Mouse (Mus musculus): ENCODE data around the gene Rplp1.

Rplp1 gene

GRCm38 (mm10) chr9:61911300-61912128 lies 2.8 kb downstream of the Rplp1 start:
- WGBS, result 64% methylated on average over 6 of the region's 6 CpGs

- WGBS, result 64% methylated on average over 20 of the region's 20 CpGs
These were observed 3.7 kb downstream of the Rplp1 start for GRCm38 (mm10) chr9:61910526-61911256.

GRCm38 (mm10) chr9:61909633-61910032 lies 4.7 kb downstream of the Rplp1 start:
- 79% methylated on average over 1 of the region's 1 CpGs for WGBS

DNA sequence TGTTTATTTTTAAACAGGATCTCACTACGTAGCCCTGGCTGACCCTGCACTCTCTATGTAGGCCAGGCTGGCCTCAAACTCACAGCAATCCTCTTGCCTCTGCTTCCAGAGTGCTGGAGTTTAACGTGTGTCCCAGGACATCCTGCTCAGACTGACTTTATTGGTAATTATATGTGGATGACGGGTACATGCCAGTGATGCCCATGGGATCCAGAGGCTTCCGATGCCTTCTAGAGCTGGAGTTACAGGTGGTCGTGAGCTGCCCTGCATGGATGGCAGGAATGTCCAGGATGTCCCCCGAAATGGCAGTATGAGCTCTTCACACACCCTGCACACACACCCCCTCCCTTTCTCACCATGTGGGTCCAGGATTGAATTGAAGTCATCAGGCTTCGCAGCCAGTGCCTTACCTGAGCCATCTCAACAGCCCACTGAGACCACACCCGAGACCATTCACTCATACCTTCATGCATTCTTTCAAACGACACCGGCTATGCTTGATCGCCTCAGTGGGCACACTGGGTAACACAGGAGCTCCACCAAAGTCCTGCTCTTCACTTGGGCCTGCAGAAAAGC lies 5.4 kb downstream of the Rplp1 start:
- WGBS, result 93% methylated on average over 11 of the region's 11 CpGs

- WGBS, result 89% methylated on average over 3 of the region's 3 CpGs
These were observed 6.0 kb downstream of the Rplp1 start for GRCm38 (mm10) chr9:61908341-61908740.

- WGBS, result 88% methylated on average over 4 of the region's 4 CpGs
These were observed 6.6 kb downstream of the Rplp1 start for GRCm38 (mm10) chr9:61907621-61908295.

- 68% methylated on average over 10 of the region's 10 CpGs for WGBS
These were observed 7.4 kb downstream of the Rplp1 start for GRCm38 (mm10) chr9:61906912-61907311.

DNA sequence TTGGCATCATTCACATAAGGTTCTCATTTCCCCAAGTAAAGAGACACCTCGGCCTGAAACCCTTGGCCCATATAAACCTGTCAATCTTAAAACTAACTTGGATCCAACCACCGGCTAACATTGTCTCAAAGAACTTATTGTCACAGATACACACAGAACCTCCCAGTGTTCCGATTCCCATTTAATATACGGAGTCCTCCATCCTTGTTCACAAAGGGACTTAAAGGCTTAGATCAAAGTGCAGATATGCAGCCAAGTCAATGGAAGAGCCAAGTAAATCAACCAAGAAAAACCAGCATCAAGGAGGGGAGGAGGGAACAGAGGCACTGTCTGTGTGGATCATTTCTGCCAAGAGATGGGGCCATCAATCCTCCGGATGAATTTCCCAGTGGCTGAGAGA lies 8.8 kb downstream of the Rplp1 start:
- 75% methylated on average over 5 of the region's 5 CpGs for WGBS

- WGBS, result 68% methylated on average over 7 of the region's 7 CpGs
These were observed 10.1 kb downstream of the Rplp1 start for GRCm38 (mm10) chr9:61904201-61904600.

DNA sequence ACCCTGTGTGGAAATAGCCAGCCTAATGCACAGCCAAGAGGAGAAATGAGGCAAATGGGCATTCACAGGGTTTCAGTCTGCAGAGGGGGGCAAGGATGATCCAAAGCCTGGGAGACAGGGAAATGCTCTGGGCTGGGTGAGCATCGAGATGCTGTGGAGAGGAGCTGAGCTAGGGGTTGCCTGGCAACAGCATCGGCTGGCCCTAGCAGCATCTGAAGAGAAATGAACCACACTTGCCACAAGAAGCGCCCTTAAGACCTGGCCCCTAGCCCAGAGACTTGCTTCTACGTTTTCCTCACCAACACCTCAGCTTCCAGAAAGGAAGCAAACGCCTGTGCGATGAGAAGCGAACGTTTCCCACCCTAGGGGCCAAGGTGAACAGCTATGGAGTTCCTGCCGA lies 11.9 kb downstream of the Rplp1 start:
- 35% methylated on average over 9 of the region's 9 CpGs for WGBS

DNA sequence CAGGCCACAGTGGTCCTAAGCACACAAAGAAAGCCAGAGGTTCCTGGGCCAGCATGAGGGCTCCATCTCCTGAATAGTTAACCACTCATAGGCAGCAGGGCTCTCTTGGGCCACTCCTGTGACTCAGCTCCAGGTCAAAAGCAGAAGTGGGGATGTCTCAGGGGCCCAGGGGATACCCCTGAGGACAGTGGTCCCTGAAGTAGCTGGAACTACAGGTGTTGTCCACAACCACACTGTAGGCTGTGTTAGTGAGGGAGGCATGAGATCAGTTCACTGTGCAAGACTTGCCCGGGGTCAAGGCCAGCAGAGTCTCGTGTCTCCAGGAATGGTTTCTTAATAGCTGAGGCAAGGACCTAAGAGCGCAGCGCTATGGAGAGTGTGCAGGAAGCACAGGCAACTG lies 12.8 kb downstream of the Rplp1 start:
- WGBS, result 94% methylated on average over 4 of the region's 4 CpGs

GRCm38 (mm10) chr9:61899804-61900203 lies 14.5 kb downstream of the Rplp1 start:
- WGBS, result 10% methylated on average over 16 of the region's 16 CpGs

DNA sequence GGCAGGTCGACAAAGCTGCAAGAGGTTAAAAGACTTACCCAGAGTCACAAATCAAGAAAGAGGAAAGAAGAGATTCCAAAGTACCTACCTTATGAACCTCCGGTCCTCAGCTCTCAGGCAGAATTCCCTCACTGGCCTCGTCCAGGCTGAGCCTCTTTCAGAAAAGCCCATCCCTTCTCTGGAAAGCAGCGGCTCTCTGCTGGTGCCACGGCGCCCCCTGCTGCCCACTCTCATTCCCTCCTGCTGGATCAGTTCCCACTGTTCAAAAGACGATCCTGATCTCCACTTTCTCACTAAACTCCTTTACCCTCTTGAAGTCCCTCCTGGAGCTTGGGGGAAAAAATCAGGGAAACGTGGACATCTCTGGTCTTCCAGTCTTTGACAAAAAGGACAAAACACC lies 15.9 kb downstream of the Rplp1 start:
- under 1% methylated on average over 7 of the region's 8 CpGs for WGBS

GRCm38 (mm10) chr9:61895014-61895413 lies 19.3 kb downstream of the Rplp1 start:
- WGBS, result 93% methylated on average over 8 of the region's 8 CpGs

GRCm38 (mm10) chr9:61889855-61890254 lies 24.5 kb downstream of the Rplp1 start:
- WGBS, result 70% methylated on average over 8 of the region's 8 CpGs

DNA sequence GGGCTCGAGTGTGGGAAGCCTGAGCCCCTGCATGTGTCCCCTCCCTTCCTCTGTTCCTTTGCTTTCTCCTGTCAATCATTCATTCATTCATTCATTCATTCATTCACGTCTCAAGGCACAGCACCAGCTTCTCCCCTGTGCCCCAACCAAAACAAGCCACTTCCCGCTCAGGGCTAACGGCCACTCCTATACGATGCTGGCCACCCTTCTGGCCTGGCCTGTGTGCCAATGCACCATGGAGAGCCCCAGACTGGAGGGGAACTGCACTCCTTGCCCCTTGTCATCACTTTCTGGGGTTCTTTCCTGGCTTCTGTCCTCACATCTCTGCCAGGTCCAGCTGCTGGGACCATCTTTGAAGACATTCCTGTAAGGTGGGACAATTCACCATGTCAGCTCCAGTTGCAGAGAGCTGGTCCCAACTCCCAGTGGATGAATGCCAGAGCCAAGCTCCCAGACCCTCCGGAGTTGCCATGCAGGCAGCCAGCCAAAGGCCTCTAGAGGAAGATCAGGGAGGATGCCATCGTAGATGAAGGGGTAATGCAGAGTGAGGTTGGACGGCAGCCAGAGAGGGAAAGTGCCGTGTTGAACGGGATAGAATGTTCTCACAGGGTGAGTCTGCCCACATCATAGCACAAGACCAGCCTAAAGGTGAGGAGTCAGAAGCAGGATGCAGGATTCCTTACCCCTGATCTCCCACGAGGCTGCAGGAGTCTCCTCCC lies 26.5 kb downstream of the Rplp1 start:
- 56% methylated on average over 11 of the region's 11 CpGs for WGBS

DNA sequence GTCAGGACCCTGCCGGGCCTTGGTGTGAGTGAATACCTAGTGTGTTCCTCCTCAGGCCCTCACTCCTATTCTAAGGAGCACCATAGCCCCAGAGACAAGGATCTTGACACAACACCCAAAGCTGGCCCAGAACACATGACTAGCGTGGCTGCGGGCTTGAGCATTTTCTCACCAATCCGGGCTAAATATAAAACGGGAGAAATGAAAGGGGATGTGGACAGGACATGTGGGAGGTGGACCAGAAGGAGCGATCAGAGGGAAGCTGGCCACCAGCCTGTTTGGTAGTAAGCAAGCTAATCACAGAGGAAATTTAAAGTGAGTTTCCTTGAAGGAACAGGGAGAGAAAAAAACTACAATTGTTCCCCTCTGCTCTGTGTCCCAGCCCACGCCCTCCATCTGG lies 28.4 kb downstream of the Rplp1 start:
- 77% methylated on average over 7 of the region's 7 CpGs for WGBS

DNA sequence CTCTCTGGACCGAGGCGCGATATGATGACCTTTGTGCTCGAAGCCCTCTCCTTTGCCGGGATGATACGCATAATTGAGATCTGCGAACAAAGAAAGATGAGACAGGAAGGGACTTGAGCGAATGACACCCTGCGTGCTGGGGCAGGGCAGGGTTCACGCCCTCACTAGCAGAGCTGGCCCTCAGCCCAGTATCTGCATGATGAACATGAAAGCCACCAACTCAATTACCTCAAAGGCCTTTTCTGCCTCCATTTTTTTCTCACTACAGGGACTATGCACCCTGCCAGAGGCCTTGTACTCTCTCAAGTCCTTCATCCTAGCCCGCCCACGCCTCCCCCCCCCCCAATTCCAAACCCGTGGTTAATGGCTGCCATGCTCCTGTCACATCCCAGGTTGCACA lies 29.4 kb downstream of the Rplp1 start:
- 65% methylated on average over 13 of the region's 13 CpGs for WGBS

GRCm38 (mm10) chr9:61884375-61884774 lies 30.0 kb downstream of the Rplp1 start:
- WGBS, result 82% methylated on average over 7 of the region's 7 CpGs

DNA sequence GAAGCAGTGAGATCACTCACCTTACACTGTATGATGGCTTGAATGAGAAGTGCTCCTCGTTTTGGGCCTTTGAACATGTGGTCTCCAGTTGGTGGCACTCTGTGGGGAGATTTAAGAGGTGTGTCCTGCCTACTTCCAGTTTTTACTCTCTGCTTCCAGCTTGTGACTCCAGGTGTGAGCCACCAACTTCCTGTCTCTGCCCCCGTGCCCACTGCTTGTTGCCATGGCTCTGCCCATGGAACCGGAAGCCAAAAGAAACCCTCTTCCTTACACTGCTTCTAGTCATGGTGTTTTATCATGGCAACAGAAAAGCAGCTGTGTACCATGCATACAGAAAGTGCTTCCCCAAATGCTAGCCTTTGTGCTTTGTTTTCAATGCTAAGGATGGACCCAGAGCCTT lies 32.2 kb downstream of the Rplp1 start:
- 72% methylated on average over 3 of the region's 3 CpGs for WGBS

- 60% methylated on average over 2 of the region's 2 CpGs for WGBS
These were observed 35.5 kb downstream of the Rplp1 start for GRCm38 (mm10) chr9:61878889-61879288.

Data from cerebral cortex, adult 2 months (tissue).